Mouse (Mus musculus): ENCODE results near the gene Ptpn6.

Gene Ptpn6

GRCm38 (mm10) chr6:124729850-124730705 lies 8.4 kb downstream of the Ptpn6 start:
- DNase-seq (ENCODE audit: low spot score in 2 of 2): no peak

- no peak for DNase-seq (ENCODE audit: low spot score in 2 of 2)
Measured at GRCm38 (mm10) chr6:124728621-124729020, 9.9 kb downstream of the Ptpn6 start.

- DNase-seq (ENCODE audit: low spot score in 2 of 2): no peak
Measured at GRCm38 (mm10) chr6:124724472-124724871, 14.0 kb downstream of the Ptpn6 start.

GRCm38 (mm10) chr6:124723541-124723940 lies 15.0 kb downstream of the Ptpn6 start:
- no peak for DNase-seq (ENCODE audit: low spot score in 2 of 2)

GRCm38 (mm10) chr6:124722876-124723473 lies 15.5 kb downstream of the Ptpn6 start:
- DNase-seq (ENCODE audit: low spot score in 2 of 2): no peak

- DNase-seq (ENCODE audit: low spot score in 2 of 2): no peak
Measured at GRCm38 (mm10) chr6:124720904-124721303, 17.6 kb downstream of the Ptpn6 start.

GRCm38 (mm10) chr6:124719354-124719978 lies 19.0 kb downstream of the Ptpn6 start:
- DNase-seq (ENCODE audit: low spot score in 2 of 2): no peak

GRCm38 (mm10) chr6:124718703-124719102 lies 19.8 kb downstream of the Ptpn6 start:
- no peak for DNase-seq (ENCODE audit: low spot score in 2 of 2)

- no peak for DNase-seq (ENCODE audit: low spot score in 2 of 2)
Measured at GRCm38 (mm10) chr6:124717968-124718367, 20.5 kb downstream of the Ptpn6 start.

- no peak for DNase-seq (ENCODE audit: low spot score in 2 of 2)
Measured at GRCm38 (mm10) chr6:124716864-124717490, 21.5 kb downstream of the Ptpn6 start.

GRCm38 (mm10) chr6:124712918-124713317 lies 25.6 kb downstream of the Ptpn6 start:
- DNase-seq (ENCODE audit: low spot score in 2 of 2): no peak

- DNase-seq (ENCODE audit: low spot score in 2 of 2): peak; percentile 96 to 97
Measured at GRCm38 (mm10) chr6:124711824-124712782, 26.4 kb downstream of the Ptpn6 start, which contains the start of the genes Emg1 and Phb2. Emg1 (minus strand) TSS chr6:124712178. Phb2 (plus strand) TSS chr6:124712336.

GRCm38 (mm10) chr6:124708289-124708889 lies 30.1 kb downstream of the Ptpn6 start:
- DNase-seq (ENCODE audit: low spot score in 2 of 2): no peak

GRCm38 (mm10) chr6:124706061-124706627 lies 32.4 kb downstream of the Ptpn6 start:
- DNase-seq (ENCODE audit: low spot score in 2 of 2): no peak

- DNase-seq (ENCODE audit: low spot score in 2 of 2): no peak
Measured at GRCm38 (mm10) chr6:124704417-124704816, 34.1 kb downstream of the Ptpn6 start.

- DNase-seq (ENCODE audit: low spot score in 2 of 2): no peak
Measured at GRCm38 (mm10) chr6:124703789-124704188, 34.7 kb downstream of the Ptpn6 start.

- DNase-seq (ENCODE audit: low spot score in 2 of 2): peak; percentile 41 to 60
Measured at GRCm38 (mm10) chr6:124702784-124703103, 35.8 kb downstream of the Ptpn6 start.

GRCm38 (mm10) chr6:124702102-124702783 lies 36.3 kb downstream of the Ptpn6 start:
- no peak for DNase-seq (ENCODE audit: low spot score in 2 of 2)

- DNase-seq (ENCODE audit: low spot score in 2 of 2): no peak
Measured at GRCm38 (mm10) chr6:124701338-124701737, 37.2 kb downstream of the Ptpn6 start.
